Mouse (Mus musculus) myocyte (in vitro differentiated cells): ENCODE data around the gene Zfp759.

Experiments
- E2F4 ChIP-seq: IDR thresholded peaks from one replicate; pipeline ENCODE4 v1.6.1; 2011; ENCODE audit warnings: mild to moderate bottlenecking, control low read depth, moderate library complexity; ENCODE audit not compliant: insufficient read depth
- MAX ChIP-seq: IDR thresholded peaks from one replicate; pipeline ENCODE4 v1.6.1; 2011; ENCODE audit warnings: low read depth, mild to moderate bottlenecking, control low read depth
- POLR2A ChIP-seq: IDR thresholded peaks from one replicate; pipeline ENCODE4 v1.6.1; 2011; ENCODE audit warnings: low read depth, mild to moderate bottlenecking, control low read depth, moderate library complexity; ENCODE audit not compliant: insufficient read length

GRCm38 (mm10) chr13:67112096-67112495, 9.4 kb upstream of the Zfp759 start:
- TF ChIP-seq POLR2A (no peak), MAX (no peak), E2F4 (no peak)
